Mouse (Mus musculus) limb, embryonic 14.5 days (tissue): ENCODE data around the gene Synj1. TPM values are rescaled to one million over a fixed set of nuclear protein-coding genes. Genes with fewer than 3 reads are reported as not detected.
A peak's percentile ranks its signal among the peaks of the same experiment; 100 is the strongest.

Experiments
- ATAC-seq: fragments of 200-750 bp; cut with Nextera tagmentation; 2 replicates; pipeline ENCODE4 v1.8.0; 2017; ENCODE audit warnings: low read depth, moderate number of reproducible peaks, moderate TSS enrichment; ENCODE audit not compliant: low FRiP score
- DNase-seq: peaks from one replicate; pipeline ENCODE4 v3.0.0-alpha.2; 2015; ENCODE audit warnings: low spot score
- H3K27ac ChIP-seq: fragments of 300-500 bp; sonication (generic); replicated peaks from 2 replicates; pipeline ENCODE4 v1.5.1; 2014; ENCODE audit warnings: low read depth, mild to moderate bottlenecking, low read length, moderate library complexity, mixed read lengths
- H3K27me3 ChIP-seq: fragments of 300-500 bp; sonication (generic); 2 replicates; pipeline ENCODE4 v1.6.1; 2014; ENCODE audit warnings: low read length, mixed read lengths; ENCODE audit not compliant: control insufficient read depth, insufficient read depth
- H3K36me3 ChIP-seq: fragments of 300-500 bp; sonication (generic); 2 replicates; pipeline ENCODE4 v1.6.1; 2014; ENCODE audit warnings: mild to moderate bottlenecking, low read length, moderate library complexity, mixed read lengths; ENCODE audit not compliant: control insufficient read depth, insufficient read depth
- H3K4me1 ChIP-seq: fragments of 300-500 bp; sonication (generic); 2 replicates; pipeline ENCODE4 v1.6.1; 2014; ENCODE audit warnings: antibody characterized with exemption, low read length, mixed read lengths; ENCODE audit not compliant: control insufficient read depth, insufficient read depth
- H3K4me2 ChIP-seq: fragments of 300-500 bp; sonication (generic); replicated peaks from 2 replicates; pipeline ENCODE4 v1.6.1; 2014; ENCODE audit warnings: low read depth, mild to moderate bottlenecking, low read length, moderate library complexity; ENCODE audit not compliant: severe bottlenecking
- H3K4me3 ChIP-seq: fragments of 300-500 bp; sonication (generic); replicated peaks from 2 replicates; pipeline ENCODE4 v1.5.1; 2014; ENCODE audit warnings: low read length
- H3K9ac ChIP-seq: fragments of 300-500 bp; sonication (generic); 2 replicates; pipeline ENCODE4 v1.6.1; 2014; ENCODE audit warnings: mild to moderate bottlenecking, low read depth, low read length, moderate library complexity; ENCODE audit not compliant: severe bottlenecking
- H3K9me3 ChIP-seq: fragments of 300-500 bp; sonication (generic); 2 replicates; pipeline ENCODE4 v1.6.1; 2016; ENCODE audit warnings: low read length; ENCODE audit not compliant: control insufficient read depth
- POLR2A ChIP-seq: fragments of 200-500 bp; IDR thresholded peaks from 2 replicates; pipeline ENCODE4 v1.8.0; 2012; ENCODE audit warnings: inconsistent platforms, mild to moderate bottlenecking, moderate library complexity, borderline replicate concordance; ENCODE audit not compliant: insufficient read depth, insufficient read length; ENCODE audit errors: extremely low read depth
- WGBS: fragments of 180-500 bp; shearing (Covaris S2); extraction: QIAGEN DNeasy Blood & Tissue Kit; methylation state at CpG from one replicate; pipeline ENCODE4 v1.1.7; 2014; 5-methylcytosine and 5-hydroxymethylcytosine counted together
- polyA plus RNA-seq, 2 experiments: library from polyadenylated mRNA; depleted of rRNA in 1 of 2; stranded (reverse) in 1 of 2; unstranded in 1 of 2; fragments of >200 nt; fragmentation: Nextera tagmentation in 1 of 2; extraction: Ambion mirVana in 1 of 2; gene quantifications; 2 replicates each; pipeline versions ENCODE4 v1.2.1 to v1.2.3; 2012 to 2014

The Synj1 gene
- polyA plus RNA-seq, 2 experiments, result 14.5 to 19.2 TPM

GRCm38 (mm10) chr16:91053599-91053998 lies 42.5 kb upstream of the Synj1 start:
- DNase-seq (no peak), ATAC-seq (no peak)
- H3K9ac ChIP-seq, result no peak overlapping the region
- H3K4me1 ChIP-seq, result peaks cover 14% of the 10 kb centered on the region
- H3K9me3 ChIP-seq, result no peaks in the 10 kb centered on the region
- H3K27me3 ChIP-seq, result no peaks in the 10 kb centered on the region
- 37% methylated on average over 8 of the region's 8 CpGs for WGBS
- H3K27ac ChIP-seq, result no peak overlapping the region
- no peaks in the 10 kb centered on the region for H3K36me3 ChIP-seq
- TF ChIP-seq POLR2A, result no peak
- no peak overlapping the region for H3K4me2 ChIP-seq
- H3K4me3 ChIP-seq, result no peak overlapping the region

DNA sequence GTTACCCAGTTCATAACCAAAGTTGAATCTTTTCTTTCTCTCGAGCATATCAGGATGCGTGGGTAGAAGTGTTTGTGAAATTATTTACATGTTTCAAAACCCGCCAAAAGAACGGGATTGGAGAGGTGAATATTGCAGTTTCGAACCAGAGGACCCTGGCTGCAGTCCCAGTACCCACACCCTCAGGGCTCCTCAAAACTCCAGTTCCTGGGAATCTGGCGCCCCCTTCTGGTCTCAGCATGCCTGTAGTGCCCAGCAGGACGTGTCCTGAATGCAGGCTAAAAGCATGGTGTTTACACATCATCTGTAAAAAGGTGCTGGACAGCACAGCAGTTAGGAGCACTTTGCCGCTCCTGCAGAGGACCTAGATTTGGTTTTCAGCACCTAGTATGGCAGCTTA lies 34.4 kb upstream of the Synj1 start:
- H3K9me3 ChIP-seq, result no peaks in the 10 kb centered on the region
- peaks cover 6% of the 10 kb centered on the region; the same call in 1 of the 2 replicates for H3K4me1 ChIP-seq
- no peak overlapping the region for H3K9ac ChIP-seq
- H3K4me2 ChIP-seq, result no peak overlapping the region
- ATAC-seq (no peak), DNase-seq (peak; percentile 18)
- WGBS, result 67% methylated on average over 8 of the region's 8 CpGs
- TF ChIP-seq POLR2A, result no peak
- peaks cover 13% of the 10 kb centered on the region for H3K36me3 ChIP-seq
- no peak overlapping the region for H3K4me3 ChIP-seq
- no peaks in the 10 kb centered on the region for H3K27me3 ChIP-seq
- H3K27ac ChIP-seq, result no peak overlapping the region

DNA sequence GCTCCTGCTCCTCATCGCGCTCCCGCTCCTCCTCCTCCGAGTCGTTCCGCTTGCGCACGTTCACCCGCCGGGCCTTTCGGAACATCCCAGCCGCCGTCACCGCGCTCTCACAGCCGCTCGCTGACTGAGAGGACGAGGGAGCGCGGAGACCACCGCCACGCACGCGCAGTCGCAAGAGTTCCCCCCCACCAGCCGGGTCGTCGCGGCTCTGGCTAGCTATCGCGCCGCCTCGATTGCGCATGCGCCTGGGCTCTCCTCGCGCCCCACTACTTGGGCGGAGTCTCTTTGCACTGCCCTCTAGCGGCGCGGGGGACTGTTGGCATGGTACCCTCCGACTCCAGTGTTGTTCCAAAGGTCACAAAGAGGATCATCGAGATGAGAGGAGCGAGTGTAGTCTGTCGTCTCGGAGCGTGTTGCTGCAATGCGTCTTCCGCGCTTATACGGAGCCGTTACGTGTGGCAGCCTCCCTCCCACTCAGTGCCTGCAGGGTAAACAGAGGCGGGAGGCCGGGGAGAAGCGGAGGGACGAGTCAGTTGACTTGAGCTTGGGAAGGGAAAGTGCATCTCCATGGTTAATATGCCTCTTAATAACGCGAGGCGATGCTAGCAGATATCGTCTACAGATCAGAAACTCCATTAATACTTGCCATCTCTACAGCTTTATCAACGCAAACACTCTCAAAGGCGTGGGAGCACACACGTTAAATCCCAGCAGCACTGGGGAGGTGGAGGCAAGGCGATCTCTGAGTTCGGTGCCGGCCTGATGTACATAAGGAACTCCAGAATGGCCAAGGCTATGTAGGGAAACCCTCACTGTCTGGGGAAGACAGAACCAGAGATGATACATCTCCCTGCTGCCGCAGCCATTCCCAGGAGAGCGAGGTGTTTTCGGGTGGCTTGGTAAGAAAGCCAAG lies 33.4 kb upstream of the Synj1 start, which contains the start of gene Paxbp1:
TSS of gene Paxbp1 (minus strand) at position 274 of the 913 bp plus-strand sequence.
- peak; percentile 85 for TF ChIP-seq POLR2A
- Histone ChIP-seq H3K9ac (peak within 1 kb of the TSS; percentile 93), H3K9me3 (no peaks in the 10 kb centered on the region), H3K36me3 (peaks cover 18% of the 10 kb centered on the region), H3K4me2 (peak within 1 kb of the TSS; percentile 62), H3K4me1 (peaks cover 6% of the 10 kb centered on the region; the same call in 1 of the 2 replicates), H3K27me3 (no peaks in the 10 kb centered on the region), H3K27ac (peak within 1 kb of the TSS; percentile 95), H3K4me3 (peak within 1 kb of the TSS; percentile 85)
- peak; percentile 99 for DNase-seq
- WGBS, result 2% methylated on average over 55 of the region's 70 CpGs
- ATAC-seq, result peak; percentile 95

GRCm38 (mm10) chr16:91043461-91044248 lies 32.5 kb upstream of the Synj1 start:
- under 1% methylated on average over 29 of the region's 63 CpGs for WGBS
- no peaks in the 10 kb centered on the region for H3K27me3 ChIP-seq
- peaks cover 6% of the 10 kb centered on the region; the same call in 1 of the 2 replicates for H3K4me1 ChIP-seq
- peak overlapping the region; percentile 95 for H3K27ac ChIP-seq
- H3K9me3 ChIP-seq, result no peaks in the 10 kb centered on the region
- peak overlapping the region; percentile 85 for H3K4me3 ChIP-seq
- no peak for TF ChIP-seq POLR2A
- peak overlapping the region; percentile 93 for H3K9ac ChIP-seq
- peaks cover 26% of the 10 kb centered on the region for H3K36me3 ChIP-seq
- DNase-seq, result peak; percentile 29
- H3K4me2 ChIP-seq, result peak overlapping the region; percentile 62
- peak; percentile 77 for ATAC-seq

DNA sequence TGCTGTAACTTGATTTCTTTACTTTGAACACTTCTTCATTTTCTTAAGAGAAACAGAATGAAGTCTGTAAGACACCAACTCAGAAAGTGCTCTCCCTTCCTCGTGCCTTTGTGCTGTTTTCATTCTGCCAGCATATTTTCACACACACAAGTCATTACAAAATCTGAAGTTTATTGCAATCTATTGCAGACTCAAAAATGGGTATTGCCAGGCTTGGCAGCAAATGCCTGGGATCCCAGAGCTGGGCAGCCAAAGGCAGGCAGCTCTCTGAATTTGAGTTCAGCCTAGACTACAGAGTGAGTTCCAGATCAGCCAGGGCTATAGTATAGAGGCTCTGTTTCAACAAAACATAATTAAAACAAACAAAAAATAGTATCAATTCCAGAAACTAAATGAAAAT lies 31.5 kb upstream of the Synj1 start:
- Histone ChIP-seq H3K4me3 (peak overlapping the region; percentile 85), H3K27me3 (no peaks in the 10 kb centered on the region), H3K36me3 (peaks cover 36% of the 10 kb centered on the region), H3K27ac (no peak overlapping the region), H3K4me1 (peaks cover 6% of the 10 kb centered on the region; the same call in 1 of the 2 replicates), H3K9ac (peak overlapping the region; percentile 93; the same call in 1 of the 2 replicates), H3K9me3 (no peaks in the 10 kb centered on the region), H3K4me2 (peak overlapping the region; percentile 62)
- no peak for DNase-seq
- TF ChIP-seq POLR2A, result no peak
- ATAC-seq, result no peak
- 45% methylated on average over 1 of the region's 1 CpGs for WGBS
